Mouse (Mus musculus) CD4-positive helper T cell, adult 2 months (primary cell): Measurements from ENCODE around the gene Doc2a.

ENCODE experiments used
- DNase-seq: peaks from one replicate; pipeline ENCODE4 v3.0.0-alpha.2; 2012; ENCODE audit warnings: low read depth, missing footprints, low spot score

Gene Doc2a

GRCm38 (mm10) chr7:126823202-126823711 is 24.0 kb upstream of the Doc2a start:
- no peak for DNase-seq

- no peak for DNase-seq
Observed at GRCm38 (mm10) chr7:126823940-126824339, 23.3 kb upstream of the Doc2a start.

- no peak for DNase-seq
Observed at GRCm38 (mm10) chr7:126825403-126825802, 21.8 kb upstream of the Doc2a start.

- no peak for DNase-seq
Observed at GRCm38 (mm10) chr7:126825952-126826351, 21.3 kb upstream of the Doc2a start.

- DNase-seq, result no peak
Observed at GRCm38 (mm10) chr7:126831539-126831938, 15.7 kb upstream of the Doc2a start, which contains the start of gene 4930451I11Rik. 4930451I11Rik (minus strand) TSS chr7:126831639.

- peak; percentile 83 for DNase-seq
Observed at GRCm38 (mm10) chr7:126832036-126832598, 15.1 kb upstream of the Doc2a start.

GRCm38 (mm10) chr7:126833294-126833693 is 13.9 kb upstream of the Doc2a start:
- DNase-seq, result no peak

- no peak for DNase-seq
Observed at GRCm38 (mm10) chr7:126843276-126843675, 3.9 kb upstream of the Doc2a start.

GRCm38 (mm10) chr7:126845516-126845915 is 1.7 kb upstream of the Doc2a start:
- DNase-seq, result no peak

GRCm38 (mm10) chr7:126847421-126848398 is 494 bp downstream of the Doc2a start:
- no peak for DNase-seq

- no peak for DNase-seq
Observed at GRCm38 (mm10) chr7:126848794-126849193, 1.6 kb downstream of the Doc2a start.

GRCm38 (mm10) chr7:126850161-126850560 is 2.9 kb downstream of the Doc2a start:
- no peak for DNase-seq

GRCm38 (mm10) chr7:126851192-126851591 is 4.0 kb downstream of the Doc2a start:
- no peak for DNase-seq

GRCm38 (mm10) chr7:126853454-126853853 is 6.2 kb downstream of the Doc2a start:
- no peak for DNase-seq

GRCm38 (mm10) chr7:126855641-126856040 is 8.4 kb downstream of the Doc2a start:
- no peak for DNase-seq

- DNase-seq, result peak; percentile 44
Observed at GRCm38 (mm10) chr7:126856741-126857420, 9.7 kb downstream of the Doc2a start.

GRCm38 (mm10) chr7:126860987-126861386 is 13.8 kb downstream of the Doc2a start:
- DNase-seq, result no peak

- DNase-seq, result peak; percentile 94
Observed at GRCm38 (mm10) chr7:126861429-126862130, 14.4 kb downstream of the Doc2a start, which contains the start of gene Hirip3. Hirip3 (plus strand) TSS chr7:126861972.

GRCm38 (mm10) chr7:126862147-126862784 is 15.1 kb downstream of the Doc2a start, which contains the start of gene Ino80e:
Ino80e (minus strand) TSS chr7:126862377.
- DNase-seq, result peak; percentile 94

GRCm38 (mm10) chr7:126863791-126864190 is 16.6 kb downstream of the Doc2a start:
- no peak for DNase-seq

- DNase-seq, result no peak
Observed at GRCm38 (mm10) chr7:126867534-126867933, 20.3 kb downstream of the Doc2a start.
